Mouse (Mus musculus) lung, postnatal 0 days (tissue): ENCODE results near the gene Pnpla2.

Source experiments
- CTCF ChIP-seq: IDR thresholded peaks from 2 replicates; pipeline ENCODE4 v1.5.1; 2016; ENCODE audit warnings: antibody characterized with exemption, mild to moderate bottlenecking
- EP300 ChIP-seq: IDR thresholded peaks from 2 replicates; pipeline ENCODE4 v1.6.1; 2016; ENCODE audit warnings: antibody characterized with exemption, mild to moderate bottlenecking, control low read depth

GRCm38 (mm10) chr7:141410631-141411030 is 44.4 kb upstream of the Pnpla2 start:
- TF ChIP-seq CTCF: no peak
- no peak for TF ChIP-seq EP300
